ENCODE assay signal across 8 mouse cellular contexts in genomic region chr6:92183621-92184131, GRCm38 (mm10). TPM values are rescaled to one million over a fixed set of nuclear protein-coding genes. Genes with fewer than 3 reads are reported as not detected.
DNase-seq lines count a peak whose midpoint lies in the region; ATAC-seq and TF ChIP-seq lines count a peak whose summit lies in the region.

TSS of gene Mrps25 (minus strand) at chr6:92184033.

- H3K4me3 ChIP-seq in gastrocnemius, adult 2 months, result peak within 1 kb of the TSS; percentile 78
- H3K4me3 ChIP-seq in hindbrain, embryonic 16.5 days (ENCODE audit: low read length), result peak within 1 kb of the TSS; percentile 86

- H3K4me1 ChIP-seq in hindbrain, embryonic 16.5 days (ENCODE audit: control insufficient read depth, insufficient read depth, low read depth, low read length), result peaks cover 12% of the 10 kb centered on the region

- peak within 1 kb of the TSS; percentile 88 for H3K27ac ChIP-seq in gastrocnemius, adult 2 months
- peak within 1 kb of the TSS; percentile 76 for H3K27ac ChIP-seq in hindbrain, embryonic 16.5 days (ENCODE audit: low read depth, low read length)

- no peak for TF ChIP-seq CTCF in gastrocnemius, adult 2 months (IDR thresholded peaks at IDR 0.05)

- WGBS in hindbrain, embryonic 16.5 days, result under 1% methylated on average over 40 of the region's 42 CpGs

- DNase-seq in gastrocnemius, adult 2 months, result peak; percentile 83
- peak; percentile 53 for DNase-seq in left cerebral cortex, adult 11 months (ENCODE audit: low spot score)
- peak; percentile 74 for DNase-seq in lung, postnatal 4 days
- DNase-seq in right cerebral cortex, adult 18-20 months, result peak; percentile 85
- peak; percentile 59 for DNase-seq in urinary bladder, adult 2 months (ENCODE audit: low spot score)

- H3K4me2 ChIP-seq in hindbrain, embryonic 16.5 days (ENCODE audit: low read length), result peak within 1 kb of the TSS; percentile 88

- peak within 1 kb of the TSS; percentile 84 for H3K9ac ChIP-seq in hindbrain, embryonic 16.5 days (ENCODE audit: low read depth, low read length)

- H3K36me3 ChIP-seq in hindbrain, embryonic 16.5 days (ENCODE audit: control insufficient read depth, insufficient read depth, low read length), result peaks cover 15% of the 10 kb centered on the region

- H3K27me3 ChIP-seq in hindbrain, embryonic 16.5 days (replicated peaks; ENCODE audit: control insufficient read depth, insufficient read depth, low read length), result no peaks in the 10 kb centered on the region

- peak; percentile 69 for ATAC-seq in activated CD4-positive, CD25-positive, alpha-beta regulatory T cell, adult 4 months
- ATAC-seq in common myeloid progenitor, adult 5-6 weeks (replicated peaks; ENCODE audit: low read depth, poor library complexity, severe bottlenecking), result peak; percentile 78
- ATAC-seq in hindbrain, embryonic 16.5 days, result peak; percentile 96

- intact Hi-C loops in gastrocnemius, adult 2 months (cut with DNase I), result loop anchor here (5.0 kb wide), 1 partner anchor 91 kb away; the partner anchor contains the start of gene Nr2c2

- H3K9me3 ChIP-seq in hindbrain, embryonic 16.5 days (ENCODE audit: control insufficient read depth, low read length), result peaks cover 5% of the 10 kb centered on the region; the same call in 1 of the 2 replicates

RNA-seq across cellular contexts. Expression of gene Mrps25, which starts in this region (rescaled TPM):
- 10 to 100 TPM; 55.9 to 56.5 TPM for polyA plus RNA-seq in activated CD4-positive, CD25-positive, alpha-beta regulatory T cell, adult 4 months (2017; shearing (Covaris generic))
- total RNA-seq in common myeloid progenitor, adult 5-6 weeks (2017), result 59.8 and 74.8 TPM in 2 replicates
- total RNA-seq in gastrocnemius, adult 2 months (2021), result 10 to 100 TPM; 29.2 to 43.7 TPM
- polyA plus RNA-seq in hindbrain, embryonic 16.5 days (2015; fragmentation: Nextera tagmentation; extraction: Ambion mirVana), result 76.4 and 81.7 TPM in 2 replicates
- 31.2 and 34.1 TPM in 2 replicates for polyA plus RNA-seq in urinary bladder, adult 2 months (2012; rRNA removed)

Comparison
In these comparisons a context has a peak if more than half of its experiments do, and no peak if none do; other contexts are left out.
1. Peak in every context shown above with its lines: DNase-seq, ATAC-seq, H3K4me3 ChIP-seq and H3K27ac ChIP-seq.